ENCODE assay signal across 20 mouse cellular contexts in the genomic region with DNA sequence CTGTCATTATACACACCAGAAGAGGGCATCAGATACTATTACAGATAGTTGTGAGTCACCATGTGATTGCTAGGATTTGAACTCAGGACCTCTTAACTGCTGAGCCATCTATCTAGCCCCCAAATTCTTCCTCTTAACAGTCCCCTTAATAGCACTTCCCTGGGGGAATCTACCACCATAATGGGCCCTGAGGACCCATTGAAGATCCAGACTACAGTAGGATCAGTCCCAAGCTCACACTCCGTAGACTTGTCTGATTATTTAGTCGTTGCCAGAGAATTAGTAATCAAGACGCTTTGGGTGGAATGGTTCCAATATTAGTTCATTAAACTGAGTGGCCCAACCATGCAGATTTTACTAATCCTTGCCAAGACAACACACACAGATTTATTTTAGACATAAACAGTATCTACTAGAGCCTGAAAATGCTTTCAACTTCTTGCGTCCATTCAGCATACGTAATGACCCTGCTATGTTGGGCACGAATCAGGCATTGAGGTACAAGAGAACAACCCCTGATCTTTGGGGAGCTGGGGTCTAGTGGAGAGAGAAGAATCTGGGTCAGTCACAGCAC.
DNase-seq lines count a peak whose midpoint lies in the region; ATAC-seq and TF ChIP-seq lines count a peak whose summit lies in the region.
"Had no signal": no experiment of that assay in that cellular context is flagged by ENCODE, and none has a peak within 500 bp of the region (broad histone marks: within the 10 kb centered on the region; RNA-seq: fewer than 3 reads in every experiment).

No protein-coding gene starts in this region.

- H3K36me3 ChIP-seq in forebrain, embryonic 13.5 days (ENCODE audit: poor library complexity, severe bottlenecking): no peaks in the 10 kb centered on the region
- no peaks in the 10 kb centered on the region for H3K36me3 ChIP-seq in forebrain, embryonic 12.5 days (replicated peaks)
- no peaks in the 10 kb centered on the region for H3K36me3 ChIP-seq in lung, embryonic 15.5 days
- no peaks in the 10 kb centered on the region for H3K36me3 ChIP-seq in midbrain, embryonic 11.5 days (ENCODE audit: control insufficient read depth, insufficient read depth, low read length)
- no peaks in the 10 kb centered on the region for H3K36me3 ChIP-seq in midbrain, embryonic 14.5 days (ENCODE audit: control insufficient read depth, insufficient read depth, low read length)
- H3K36me3 ChIP-seq: embryonic facial prominence, embryonic 12.5 days; G1E; heart, embryonic 13.5 days; hindbrain, embryonic 15.5 days had no signal

- no peaks in the 10 kb centered on the region for H3K27me3 ChIP-seq in forebrain, embryonic 13.5 days
- H3K27me3 ChIP-seq in forebrain, embryonic 12.5 days: no peaks in the 10 kb centered on the region
- no peaks in the 10 kb centered on the region for H3K27me3 ChIP-seq in lung, embryonic 15.5 days
- H3K27me3 ChIP-seq in midbrain, embryonic 11.5 days (ENCODE audit: control insufficient read depth, insufficient read depth, low read length): no peaks in the 10 kb centered on the region
- no peaks in the 10 kb centered on the region for H3K27me3 ChIP-seq in midbrain, embryonic 14.5 days (ENCODE audit: control insufficient read depth, insufficient read depth, low read length)
- H3K27me3 ChIP-seq: embryonic facial prominence, embryonic 12.5 days; heart, embryonic 13.5 days; hindbrain, embryonic 15.5 days had no signal

- ATAC-seq in forebrain, embryonic 13.5 days: peak; percentile 58; the same call in 1 of the 2 replicates
- no peak for ATAC-seq in forebrain, embryonic 12.5 days (ENCODE audit: low FRiP score)
- ATAC-seq in lung, embryonic 15.5 days (ENCODE audit: borderline replicate concordance, extremely low read depth, low FRiP score, low TSS enrichment): peak; percentile 52; the same call in 1 of the 2 replicates
- no peak for ATAC-seq in midbrain, embryonic 11.5 days (ENCODE audit: low FRiP score)
- no peak for ATAC-seq in midbrain, embryonic 14.5 days (ENCODE audit: low FRiP score, low TSS enrichment)
- ATAC-seq: CD4-positive, CD25-positive, alpha-beta regulatory T cell, adult 4 months had no signal

- WGBS in forebrain, embryonic 13.5 days: 66% methylated on average over 6 of the region's 6 CpGs
- WGBS in forebrain, embryonic 12.5 days: 87% methylated on average over 6 of the region's 6 CpGs
- WGBS in lung, embryonic 15.5 days: 60% methylated on average over 6 of the region's 6 CpGs
- WGBS in midbrain, embryonic 11.5 days: 92% methylated on average over 6 of the region's 6 CpGs
- 87% methylated on average over 6 of the region's 6 CpGs for WGBS in midbrain, embryonic 14.5 days

- no peaks in the 10 kb centered on the region for H3K4me1 ChIP-seq in forebrain, embryonic 13.5 days
- no peaks in the 10 kb centered on the region for H3K4me1 ChIP-seq in forebrain, embryonic 12.5 days
- H3K4me1 ChIP-seq in lung, embryonic 15.5 days: 0 out of 2 replicates have a peak, but pooled peaks cover 3% of the 10 kb centered on the region
- H3K4me1 ChIP-seq in midbrain, embryonic 11.5 days (ENCODE audit: control insufficient read depth, insufficient read depth, low read length): no peaks in the 10 kb centered on the region
- H3K4me1 ChIP-seq in midbrain, embryonic 14.5 days (ENCODE audit: control insufficient read depth, insufficient read depth, low read length): no peaks in the 10 kb centered on the region
- H3K4me1 ChIP-seq: embryonic facial prominence, embryonic 12.5 days; hindbrain, embryonic 15.5 days had no signal

- no peak overlapping the region for H3K9ac ChIP-seq in forebrain, embryonic 13.5 days
- H3K9ac ChIP-seq in forebrain, embryonic 12.5 days: no peak overlapping the region
- H3K9ac ChIP-seq in lung, embryonic 15.5 days: no peak overlapping the region
- H3K9ac ChIP-seq in midbrain, embryonic 11.5 days (ENCODE audit: low read length): no peak overlapping the region
- H3K9ac ChIP-seq in midbrain, embryonic 14.5 days (replicated peaks; ENCODE audit: low read length): no peak overlapping the region
- H3K9ac ChIP-seq: embryonic facial prominence, embryonic 12.5 days; heart, embryonic 13.5 days; hindbrain, embryonic 15.5 days had no signal

- H3K4me2 ChIP-seq in forebrain, embryonic 13.5 days: no peak overlapping the region
- H3K4me2 ChIP-seq in forebrain, embryonic 12.5 days: no peak overlapping the region
- no peak overlapping the region for H3K4me2 ChIP-seq in lung, embryonic 15.5 days
- no peak overlapping the region for H3K4me2 ChIP-seq in midbrain, embryonic 11.5 days
- H3K4me2 ChIP-seq in midbrain, embryonic 14.5 days (ENCODE audit: low read length): no peak overlapping the region
- H3K4me2 ChIP-seq: embryonic facial prominence, embryonic 12.5 days; heart, embryonic 13.5 days; hindbrain, embryonic 15.5 days had no signal

- no peaks in the 10 kb centered on the region for H3K9me3 ChIP-seq in forebrain, embryonic 13.5 days (replicated peaks)
- H3K9me3 ChIP-seq in forebrain, embryonic 12.5 days: no peaks in the 10 kb centered on the region
- H3K9me3 ChIP-seq in lung, embryonic 15.5 days: no peaks in the 10 kb centered on the region
- no peaks in the 10 kb centered on the region for H3K9me3 ChIP-seq in midbrain, embryonic 11.5 days (ENCODE audit: control insufficient read depth, low read length)
- no peaks in the 10 kb centered on the region for H3K9me3 ChIP-seq in midbrain, embryonic 14.5 days (ENCODE audit: control insufficient read depth, low read length)
- H3K9me3 ChIP-seq: embryonic facial prominence, embryonic 12.5 days; heart, embryonic 13.5 days; hindbrain, embryonic 15.5 days had no signal

- H3K27ac ChIP-seq in forebrain, embryonic 13.5 days: no peak overlapping the region
- H3K27ac ChIP-seq in forebrain, embryonic 12.5 days: no peak overlapping the region
- 0 out of 2 replicates have a peak overlapping the region, but pooled peaks have one; percentile 36 for H3K27ac ChIP-seq in gastrocnemius, adult 2 months
- H3K27ac ChIP-seq in lung, embryonic 15.5 days: no peak overlapping the region
- H3K27ac ChIP-seq in midbrain, embryonic 11.5 days (ENCODE audit: low read depth, low read length): no peak overlapping the region
- H3K27ac ChIP-seq in midbrain, embryonic 14.5 days (replicated peaks; ENCODE audit: low read depth, low read length): no peak overlapping the region
- H3K27ac ChIP-seq: embryonic facial prominence, embryonic 12.5 days; heart, embryonic 13.5 days; hindbrain, embryonic 15.5 days had no signal

- intact Hi-C loops in gastrocnemius, adult 2 months (cut with DNase I): no loop called here
- intact Hi-C loops in gastrocnemius, postnatal 14 days (cut with DNase I; ENCODE audit: low total_unique reads): no loop called here

- no peak overlapping the region for H3K4me3 ChIP-seq in forebrain, embryonic 13.5 days
- no peak overlapping the region for H3K4me3 ChIP-seq in forebrain, embryonic 12.5 days (replicated peaks)
- H3K4me3 ChIP-seq in gastrocnemius, adult 2 months: no peak overlapping the region
- no peak overlapping the region for H3K4me3 ChIP-seq in lung, embryonic 15.5 days
- no peak overlapping the region for H3K4me3 ChIP-seq in midbrain, embryonic 11.5 days (ENCODE audit: low read depth, low read length)
- H3K4me3 ChIP-seq in midbrain, embryonic 14.5 days (replicated peaks; ENCODE audit: low read depth, low read length): no peak overlapping the region
- H3K4me3 ChIP-seq: embryonic facial prominence, embryonic 12.5 days; heart, embryonic 13.5 days; hindbrain, embryonic 15.5 days had no signal

- no peak for TF ChIP-seq CTCF in gastrocnemius, adult 2 months (IDR thresholded peaks at IDR 0.05)

- no peak for DNase-seq in gastrocnemius, adult 2 months
- DNase-seq in gastrocnemius, postnatal 14 days: no peak
- DNase-seq in lung, postnatal 25 days (ENCODE audit: low spot score): no peak
- peak; percentile 14 for DNase-seq in midbrain, embryonic 11.5 days (ENCODE audit: low spot score, missing footprints)
- DNase-seq in midbrain, embryonic 14.5 days: no peak
- DNase-seq: adrenal gland, postnatal 10 days; B cell, adult 2 months; cerebellum, adult 11-12 months; cerebellum, adult 9-10 months; cerebellum, postnatal 25 days; gastrocnemius, postnatal 10 days; heart, postnatal 36 days had no signal

Comparison
In these comparisons a context has a peak if more than half of its experiments do, and no peak if none do; other contexts are left out.
1. ATAC-seq: peak in forebrain, embryonic 13.5 days (single experiment) and lung, embryonic 15.5 days (single experiment); none in forebrain, embryonic 12.5 days (single experiment), midbrain, embryonic 11.5 days (single experiment) and midbrain, embryonic 14.5 days (single experiment).